Mouse (Mus musculus) liver, adult 2 months (tissue): ENCODE results near the gene Klra4.

Experiments used
- CTCF ChIP-seq: fragments of 200-500 bp; IDR thresholded peaks from 2 replicates; pipeline ENCODE4 v1.5.1; 2011; ENCODE audit warnings: low read depth, low read length, control low read depth
- POLR2A ChIP-seq: fragments of 200-500 bp; IDR thresholded peaks from 2 replicates; pipeline ENCODE4 v1.6.1; 2011; ENCODE audit warnings: low read length, control low read depth; ENCODE audit not compliant: insufficient read depth; ENCODE audit errors: extremely low read depth

DNA sequence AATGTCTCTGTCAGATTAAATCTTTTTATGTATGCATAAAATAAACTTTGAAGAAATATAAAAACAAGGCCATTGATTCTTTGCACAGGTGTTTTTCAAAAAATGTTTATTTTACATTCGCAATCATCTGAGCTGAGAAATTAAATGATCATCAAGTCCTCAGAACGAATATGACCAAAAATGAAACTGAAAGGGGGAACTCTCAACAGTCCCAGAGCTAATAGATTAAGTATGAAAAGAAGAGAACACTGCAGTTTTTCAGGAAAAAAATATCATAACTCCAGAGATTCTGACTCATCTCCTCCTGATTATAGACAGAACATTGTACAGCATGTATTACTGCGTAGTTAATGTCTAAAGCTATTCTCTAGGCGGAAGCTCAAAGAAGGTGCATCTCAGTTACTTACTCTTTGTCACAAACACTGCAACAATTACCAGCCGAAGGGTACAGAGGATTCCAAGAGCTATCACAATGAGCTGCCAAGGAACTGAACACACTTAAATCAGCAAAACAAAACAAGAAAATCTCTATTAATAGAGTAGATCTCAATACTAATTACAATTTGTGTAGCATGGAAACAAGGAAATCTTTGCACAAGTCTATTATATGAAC, 25.4 kb upstream of the Klra4 start:
- TF ChIP-seq POLR2A (no peak), CTCF (no peak)
